Mouse (Mus musculus) midbrain, postnatal 0 days (tissue): Measurements from ENCODE around the gene Naif1. TPM values are rescaled to one million over a fixed set of nuclear protein-coding genes. Genes with fewer than 3 reads are reported as not detected.

Experiments used
- ATAC-seq: fragments of 200-750 bp; cut with Nextera tagmentation; 2 replicates; pipeline ENCODE4 v1.8.0; 2017; ENCODE audit warnings: moderate number of reproducible peaks, mild to moderate bottlenecking, moderate TSS enrichment, moderate library complexity; ENCODE audit not compliant: low FRiP score
- DNase-seq: peaks from one replicate; pipeline ENCODE4 v3.0.0-alpha.2; 2015; ENCODE audit warnings: low spot score
- H3K27ac ChIP-seq: fragments of 300-500 bp; sonication (generic); 2 replicates; pipeline ENCODE4 v1.5.1; 2014; ENCODE audit warnings: low read depth, mild to moderate bottlenecking, low read length, mixed read lengths
- H3K27me3 ChIP-seq: fragments of 300-500 bp; sonication (generic); 2 replicates; pipeline ENCODE4 v1.6.1; 2014; ENCODE audit warnings: low read length, control low read depth, mixed read lengths; ENCODE audit not compliant: insufficient read depth
- H3K36me3 ChIP-seq: fragments of 300-500 bp; sonication (generic); 2 replicates; pipeline ENCODE4 v1.6.1; 2014; ENCODE audit warnings: low read length, control low read depth, mixed read lengths; ENCODE audit not compliant: insufficient read depth
- H3K4me1 ChIP-seq: fragments of 300-500 bp; sonication (generic); 2 replicates; pipeline ENCODE4 v1.6.1; 2014; ENCODE audit warnings: mild to moderate bottlenecking, control low read depth, antibody characterized with exemption, low read length, mixed read lengths; ENCODE audit not compliant: insufficient read depth
- H3K4me2 ChIP-seq: fragments of 300-500 bp; sonication (generic); 2 replicates; pipeline ENCODE4 v1.6.1; 2014; ENCODE audit warnings: low read depth, mild to moderate bottlenecking, low read length, mixed read lengths; ENCODE audit not compliant: poor library complexity, severe bottlenecking
- H3K4me3 ChIP-seq: fragments of 300-500 bp; sonication (generic); 2 replicates; pipeline ENCODE4 v1.5.1; 2014; ENCODE audit warnings: low read depth, mild to moderate bottlenecking, low read length, moderate library complexity
- H3K9ac ChIP-seq: fragments of 300-500 bp; sonication (generic); replicated peaks from 2 replicates; pipeline ENCODE4 v1.6.1; 2014; ENCODE audit warnings: mild to moderate bottlenecking, low read length, moderate library complexity, mixed read lengths; ENCODE audit not compliant: poor library complexity, severe bottlenecking
- H3K9me3 ChIP-seq: fragments of 300-500 bp; sonication (generic); 2 replicates; pipeline ENCODE4 v1.6.1; 2016; ENCODE audit warnings: low read length, control low read depth
- CTCF ChIP-seq: IDR thresholded peaks from 2 replicates; pipeline ENCODE4 v1.5.1; 2016; ENCODE audit warnings: antibody characterized with exemption, mild to moderate bottlenecking
- WGBS: fragments of 180-500 bp; shearing (Covaris S2); extraction: QIAGEN DNeasy Blood & Tissue Kit; methylation state at CpG from one replicate; pipeline ENCODE4 v1.1.7; 2014; 5-methylcytosine and 5-hydroxymethylcytosine counted together
- polyA plus RNA-seq: library from polyadenylated mRNA; unstranded; fragments of >200 nt; fragmentation: Nextera tagmentation; extraction: Ambion mirVana; gene quantifications from 2 replicates; pipeline ENCODE4 v1.2.1, GENCODE M21; 2015
- total RNA-seq: library from RNA; depleted of rRNA; stranded (reverse); fragments of >200 nt; gene quantifications from 2 replicates; pipeline ENCODE4 v1.2.3, GENCODE M21; 2014

Naif1 gene
- total and polyA plus RNA-seq, 2 experiments from 2014 or later = 3.0 to 3.2 TPM

DNA sequence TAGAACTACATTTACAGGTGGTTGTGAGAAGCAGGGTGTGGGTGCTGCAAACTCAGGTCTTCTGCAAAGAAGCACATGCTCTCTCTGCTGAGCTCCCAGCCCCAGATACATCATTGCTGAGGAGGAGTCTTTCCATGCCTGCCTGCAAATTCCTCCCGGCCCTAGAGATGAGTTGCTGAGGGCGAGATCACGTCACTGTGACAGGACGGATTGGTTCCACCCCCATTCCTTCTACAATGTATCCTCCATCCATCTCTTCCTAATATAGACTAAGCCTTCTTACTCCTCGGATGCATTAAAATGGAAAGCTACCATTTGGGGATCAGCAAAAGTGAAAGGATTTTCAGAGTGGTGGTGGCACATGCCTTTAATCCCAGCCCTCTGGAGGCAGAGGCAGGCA, 24.7 kb upstream of the Naif1 start:
- Histone ChIP-seq H3K36me3 (peaks cover 9% of the 10 kb centered on the region), H3K27ac (no peak overlapping the region; the same call in 1 of the 2 replicates), H3K9me3 (no peaks in the 10 kb centered on the region), H3K27me3 (no peaks in the 10 kb centered on the region), H3K4me2 (no peak overlapping the region), H3K4me3 (no peak overlapping the region), H3K4me1 (peaks cover 21% of the 10 kb centered on the region), H3K9ac (no peak overlapping the region)
- 68% methylated on average over 5 of the region's 5 CpGs for WGBS
- ATAC-seq (no peak), DNase-seq (no peak)
- TF ChIP-seq CTCF = no peak

DNA sequence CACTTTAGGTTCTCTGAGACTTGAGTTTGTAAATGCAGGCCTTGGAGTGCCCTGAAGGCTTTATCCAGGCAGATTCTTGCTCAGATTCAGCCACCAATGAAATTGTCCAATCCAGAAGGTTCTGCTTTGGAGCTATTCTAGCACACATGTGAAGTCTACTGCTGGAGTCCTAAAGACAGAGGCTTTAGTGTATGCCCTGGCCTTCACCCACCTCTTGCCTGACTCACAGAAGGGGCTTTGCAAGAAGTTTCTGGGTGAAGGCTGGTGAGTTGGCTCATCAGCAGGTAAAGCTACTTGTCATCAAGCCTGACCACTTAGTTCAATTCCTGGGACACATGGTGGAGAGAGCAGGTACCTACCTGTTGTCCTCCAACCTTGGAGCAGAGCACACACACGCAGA, 24.1 kb upstream of the Naif1 start:
- no peak for DNase-seq
- H3K27me3 ChIP-seq = no peaks in the 10 kb centered on the region
- no peak overlapping the region for H3K4me2 ChIP-seq
- TF ChIP-seq CTCF = no peak
- peaks cover 21% of the 10 kb centered on the region for H3K4me1 ChIP-seq
- no peak overlapping the region for H3K9ac ChIP-seq
- no peak for ATAC-seq
- WGBS = 100% methylated on average over 1 of the region's 1 CpGs
- no peaks in the 10 kb centered on the region for H3K9me3 ChIP-seq
- no peak overlapping the region for H3K27ac ChIP-seq
- H3K36me3 ChIP-seq = peaks cover 4% of the 10 kb centered on the region
- H3K4me3 ChIP-seq = no peak overlapping the region

- Histone ChIP-seq H3K9ac (peak overlapping the region; percentile 63; the same call in 1 of the 2 replicates), H3K27ac (peak overlapping the region; percentile 82), H3K4me1 (peaks cover 25% of the 10 kb centered on the region), H3K27me3 (no peaks in the 10 kb centered on the region), H3K4me2 (peak overlapping the region; percentile 87), H3K9me3 (no peaks in the 10 kb centered on the region), H3K36me3 (no peaks in the 10 kb centered on the region), H3K4me3 (peak overlapping the region; percentile 61)
- 69% methylated on average over 5 of the region's 5 CpGs for WGBS
- no peak for DNase-seq
- TF ChIP-seq CTCF = 0 out of 2 replicates have a peak, but pooled peaks have one; percentile 8
- ATAC-seq = no peak
Measured at GRCm38 (mm10) chr2:32427720-32428119, 22.5 kb upstream of the Naif1 start.

DNA sequence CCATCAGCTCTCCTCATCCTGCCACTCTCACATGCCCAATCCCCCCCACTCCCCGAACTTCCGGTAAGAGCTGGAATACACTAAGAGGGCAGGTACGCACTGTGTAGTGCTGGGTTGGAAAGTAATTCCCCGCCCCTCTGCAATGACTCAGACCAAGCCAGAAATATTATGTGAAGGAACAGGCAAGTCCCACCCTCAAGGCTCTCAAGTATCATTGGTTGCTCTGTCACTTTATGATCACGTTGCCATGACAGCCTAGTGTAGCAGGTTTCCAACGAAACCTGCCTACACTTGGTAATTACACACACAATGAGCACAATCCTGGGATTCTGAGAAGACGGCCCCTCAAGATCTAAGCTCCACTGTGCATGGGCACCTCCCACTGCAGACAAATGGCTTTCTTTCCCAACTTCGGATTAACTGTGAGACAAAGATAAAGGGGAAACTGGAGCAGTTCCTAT, 22.0 kb upstream of the Naif1 start:
- Histone ChIP-seq H3K4me1 (peaks cover 25% of the 10 kb centered on the region), H3K9me3 (no peaks in the 10 kb centered on the region), H3K4me3 (peak overlapping the region; percentile 61), H3K27me3 (no peaks in the 10 kb centered on the region), H3K36me3 (no peaks in the 10 kb centered on the region), H3K4me2 (peak overlapping the region; percentile 87), H3K9ac (peak overlapping the region; percentile 63), H3K27ac (peak overlapping the region; percentile 82)
- no peak for TF ChIP-seq CTCF
- DNase-seq (peak; percentile 86), ATAC-seq (peak; percentile 76)
- 22% methylated on average over 8 of the region's 8 CpGs for WGBS

DNA sequence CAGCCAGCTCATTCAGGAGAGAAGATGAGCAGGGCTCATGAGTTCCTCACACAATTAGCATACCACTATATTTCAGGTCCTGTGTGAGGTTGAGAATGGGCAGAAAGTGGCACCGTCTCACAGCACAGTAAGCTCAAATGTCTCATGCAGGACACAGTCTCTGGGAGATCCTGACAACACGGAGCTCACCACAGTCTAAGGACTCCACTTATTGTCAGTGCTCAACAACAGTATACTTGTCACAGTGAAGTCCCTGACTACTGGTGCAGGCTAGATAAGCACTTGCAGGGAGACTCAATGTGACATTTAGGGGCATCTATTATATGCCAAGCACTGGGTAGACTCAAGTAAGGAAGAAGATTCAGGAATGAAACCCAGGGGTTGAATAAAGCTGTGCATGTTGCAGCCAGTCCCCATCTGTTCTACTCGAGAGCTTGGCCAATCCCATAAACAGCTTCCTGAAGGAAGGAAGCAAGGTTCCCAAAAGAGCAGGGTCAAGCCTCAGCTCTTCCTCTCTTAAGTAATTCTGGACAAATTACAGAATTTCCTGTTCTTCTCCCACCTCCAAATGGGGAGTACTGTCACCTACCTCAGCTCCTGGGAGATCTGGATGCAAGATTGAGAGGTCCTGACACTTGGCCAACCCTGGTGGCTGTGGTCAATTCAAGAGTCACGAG, 20.9 kb upstream of the Naif1 start:
- TF ChIP-seq CTCF = no peak
- no peaks in the 10 kb centered on the region for H3K27me3 ChIP-seq
- peak overlapping the region; percentile 87 for H3K4me2 ChIP-seq
- DNase-seq (no peak), ATAC-seq (no peak)
- 57% methylated on average over 4 of the region's 4 CpGs for WGBS
- H3K4me3 ChIP-seq = peak overlapping the region; percentile 61
- H3K36me3 ChIP-seq = no peaks in the 10 kb centered on the region
- no peaks in the 10 kb centered on the region for H3K9me3 ChIP-seq
- H3K4me1 ChIP-seq = peaks cover 25% of the 10 kb centered on the region
- H3K27ac ChIP-seq = peak overlapping the region; percentile 82
- H3K9ac ChIP-seq = peak overlapping the region; percentile 63
